Mouse (Mus musculus): Measurements from ENCODE around the gene Atg9b.

Gene Atg9b

DNA sequence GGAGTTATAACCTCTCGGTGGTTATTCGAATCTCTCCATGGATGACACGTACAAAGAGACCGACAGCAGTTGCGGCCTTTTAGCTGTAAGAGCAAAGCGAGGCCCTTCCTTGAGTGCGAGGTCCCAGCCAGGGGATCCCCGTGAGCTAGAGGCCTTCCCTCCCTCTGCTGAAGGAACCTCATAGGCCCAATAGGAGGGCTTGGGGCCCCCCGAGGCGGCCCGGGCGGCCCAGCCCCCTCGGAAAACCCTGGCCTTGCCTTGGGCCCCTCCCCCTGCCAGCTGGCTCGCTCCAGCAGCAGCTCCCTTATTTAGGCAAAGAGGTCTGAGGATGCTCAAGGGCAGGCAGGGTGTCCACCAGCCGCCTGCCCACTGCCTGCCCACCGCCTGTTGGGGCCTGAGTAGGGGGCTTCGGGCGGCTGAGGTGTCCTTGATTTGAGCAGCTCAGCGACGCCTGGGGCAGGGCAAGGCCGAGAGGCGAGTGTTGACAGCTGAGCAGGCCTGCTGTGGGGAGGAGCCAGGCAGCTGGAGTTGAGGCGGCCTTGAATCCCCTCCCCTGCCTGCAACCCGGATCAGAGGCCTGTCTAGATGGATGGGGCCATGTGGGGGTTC, 39.6 kb downstream of the Atg9b start:
- POLR2A ChIA-PET: interaction anchor here in 3 of 4 experiments (0.6 to 3.8 kb wide), 30 partner anchors 8 to 1172 kb away, joined by 3 to 21 read pairs (median 3); partner anchors contain the start of genes Abcb8 (in 1 of the 3), Atg9b (in 1 of the 3), Cdk5 (in 1 of the 3) and Nos3 (in 1 of the 3)
- CTCF ChIA-PET: interaction anchor here (0.5 to 3.0 kb wide), 23 partner anchors 9 to 1127 kb away, joined by 3 to 15 read pairs (median 4); partner anchors contain the start of gene Abcb8 (in 1 of the 4)

DNA sequence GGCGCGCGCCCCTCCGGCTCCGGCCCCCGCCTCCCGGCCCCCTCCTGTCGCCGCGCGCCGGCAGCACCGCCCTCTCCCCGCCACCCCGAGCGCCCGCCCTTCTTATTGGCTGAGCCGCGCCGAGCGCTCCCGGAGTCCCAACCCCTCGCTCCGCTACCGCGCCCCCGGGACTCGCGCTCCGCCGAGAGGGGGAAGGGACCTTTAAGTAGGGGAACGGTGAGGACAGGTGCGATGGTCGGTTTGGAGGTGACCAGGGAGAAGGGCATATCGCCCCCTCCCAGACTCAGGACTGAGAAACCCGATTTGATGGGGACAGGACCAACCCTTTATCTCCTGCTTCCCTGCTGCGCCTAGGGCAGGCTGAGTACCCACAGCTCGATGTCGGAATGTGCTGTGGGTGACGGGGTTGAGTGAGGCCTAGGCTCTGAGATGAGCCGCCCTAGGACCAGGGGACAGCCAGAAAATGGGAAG, 40.2 kb downstream of the Atg9b start:
- ChIA-PET POLR2A (interaction anchor here in 3 of 4 experiments (0.6 to 3.8 kb wide), 27 partner anchors 7 to 656 kb away, joined by 3 to 21 read pairs (median 3); partner anchors contain the start of genes Atg9b (in 1 of the 3), Cdk5 (in 1 of the 3), Nos3 (in 1 of the 3) and Slc4a2 (in 1 of the 3)), CTCF (interaction anchor here (0.6 to 3.0 kb wide), 21 partner anchors 9 to 659 kb away, joined by 3 to 15 read pairs (median 4); partner anchors contain the start of gene Abcb8 (in 2 of the 4))

DNA sequence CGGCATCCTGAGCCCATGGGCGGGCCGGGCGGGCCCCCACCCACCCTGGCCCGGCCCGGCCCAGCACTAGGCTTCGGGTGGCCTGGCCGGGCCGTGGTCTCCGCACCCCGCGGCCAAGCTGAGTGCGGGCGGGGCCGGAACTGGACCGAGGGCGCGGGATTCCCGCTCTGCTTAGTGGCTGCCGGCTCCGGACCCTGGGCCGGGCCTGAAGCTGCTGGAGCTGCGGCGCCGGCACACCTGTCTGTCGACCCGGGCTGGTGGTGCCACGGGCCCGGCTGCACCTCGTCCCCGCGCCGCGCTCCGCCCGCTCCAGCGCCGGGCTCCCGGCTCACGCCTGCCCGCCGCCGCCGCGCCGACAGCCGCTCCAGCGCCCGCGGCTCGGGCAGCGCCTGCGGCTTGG, 40.7 kb downstream of the Atg9b start, which contains the start of gene Kcnh2:
Gene Kcnh2 (minus strand): TSS at position 327 of the 400 bp plus-strand sequence.
- POLR2A ChIA-PET: interaction anchor here in 3 of 4 experiments (0.6 to 3.8 kb wide), 10 partner anchors 9 to 122 kb away, joined by 3 to 21 read pairs (median 4); partner anchors contain the start of genes Atg9b (in 1 of the 3), Cdk5 (in 1 of the 3), Nos3 (in 1 of the 3) and Slc4a2 (in 1 of the 3)

DNA sequence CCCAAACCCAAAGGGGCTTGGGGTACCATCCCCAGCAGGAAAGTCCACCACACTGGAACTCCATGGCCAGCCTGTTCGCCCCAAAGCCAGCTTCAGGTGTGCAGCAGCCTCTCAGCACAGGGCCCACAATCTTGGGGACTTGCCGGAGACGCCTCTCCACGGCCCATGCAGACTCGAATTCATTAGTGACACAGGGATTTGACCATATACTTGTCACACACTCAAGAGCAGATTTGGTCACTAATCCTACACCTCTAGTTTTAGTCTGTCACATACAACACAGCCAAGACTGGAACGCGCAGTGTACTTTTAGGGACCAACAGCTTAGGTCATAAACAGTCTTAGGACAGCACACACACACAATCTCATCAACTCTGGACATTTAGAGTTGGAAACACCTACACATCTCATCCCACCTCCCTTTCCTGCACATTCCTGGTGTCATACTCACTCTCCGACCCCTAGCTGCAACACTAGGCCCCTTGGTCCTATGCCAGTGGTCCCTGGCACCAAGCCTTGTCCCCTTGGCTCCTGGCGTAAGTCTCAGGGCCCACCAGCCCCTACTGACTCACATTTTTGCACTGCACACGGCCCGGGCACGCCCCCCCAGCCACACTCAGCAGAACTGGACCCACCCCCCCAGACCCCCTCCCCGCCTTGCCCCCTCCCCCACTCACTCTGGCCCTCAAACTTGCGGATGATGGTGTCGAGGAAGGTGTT, 41.3 kb downstream of the Atg9b start:
- POLR2A ChIA-PET: interaction anchor here in 3 of 4 experiments (0.8 to 3.8 kb wide), 4 partner anchors 11 to 37 kb away, joined by 4 to 21 read pairs (median 8); no protein-coding TSS in a partner anchor
- CTCF ChIA-PET: interaction anchor here in 2 of 4 experiments (0.8 to 2.7 kb wide), 3 partner anchors 15 to 660 kb away, joined by 3 to 12 read pairs (median 3); no protein-coding TSS in a partner anchor

More for the DNA sequence above, 40.7 kb downstream of the Atg9b start, which contains the start of gene Kcnh2:
- CTCF ChIA-PET: interaction anchor here (0.6 to 3.0 kb wide), 12 partner anchors 14 to 659 kb away, joined by 3 to 15 read pairs (median 4); partner anchors contain the start of gene Abcb8 (in 2 of the 4)

DNA sequence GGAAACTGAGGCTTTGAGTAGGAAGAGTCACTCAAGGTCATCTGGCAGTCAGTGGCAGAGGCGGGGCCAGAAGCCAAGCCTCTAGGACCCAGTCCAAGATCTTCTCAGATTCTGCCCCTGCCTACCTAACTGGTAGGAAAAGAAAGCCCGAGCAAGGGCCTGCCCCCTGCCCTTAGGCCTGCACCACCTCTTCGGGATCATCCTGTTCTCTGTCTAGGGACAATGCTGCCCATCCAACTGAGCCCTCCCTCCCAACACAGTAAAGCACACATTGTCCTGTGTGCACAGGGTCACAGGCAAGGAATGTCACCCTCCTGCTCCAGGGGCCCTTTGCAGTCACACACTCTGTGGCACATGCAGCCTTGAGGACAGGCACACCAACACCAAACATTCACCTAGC, 41.9 kb downstream of the Atg9b start:
- POLR2A ChIA-PET: interaction anchor here in 2 of 4 experiments (2.0 to 3.8 kb wide), 3 partner anchors 10 to 38 kb away, joined by 4 to 21 read pairs (median 11); no protein-coding TSS in a partner anchor
- CTCF ChIA-PET: interaction anchor here in 2 of 4 experiments (0.8 to 3.9 kb wide), 3 partner anchors 8 to 44 kb away, joined by 3 to 24 read pairs (median 12); no protein-coding TSS in a partner anchor

DNA sequence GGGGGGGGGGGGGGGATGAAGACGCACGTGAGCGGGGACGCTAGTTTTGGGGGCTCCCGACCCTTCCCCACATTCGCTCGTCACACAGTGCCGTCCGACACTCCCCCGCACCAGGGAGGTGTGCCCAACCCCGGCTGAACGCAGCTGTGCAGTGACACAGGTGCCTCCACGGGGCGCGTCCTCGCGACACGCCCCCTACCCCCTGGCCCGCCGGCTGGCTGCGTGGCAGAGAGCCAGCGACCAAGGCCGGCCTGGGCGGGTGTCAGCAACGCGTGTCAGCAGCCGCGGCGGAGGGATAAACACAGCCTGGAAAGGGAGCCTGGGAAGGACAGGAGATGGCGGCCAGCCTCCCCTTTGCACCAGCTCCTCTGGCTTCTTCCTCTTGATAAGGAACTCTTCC, 43.4 kb downstream of the Atg9b start:
- ChIA-PET CTCF (interaction anchor here in 3 of 4 experiments (0.5 to 3.9 kb wide), 12 partner anchors 9 to 274 kb away, joined by 3 to 24 read pairs (median 4); no protein-coding TSS in a partner anchor), POLR2A (interaction anchor here in 2 of 4 experiments (0.7 to 3.0 kb wide), 11 partner anchors 9 to 192 kb away, joined by 3 to 13 read pairs (median 4); partner anchors contain the start of genes Asb10 (in 1 of the 2) and Tmub1 (in 1 of the 2))

DNA sequence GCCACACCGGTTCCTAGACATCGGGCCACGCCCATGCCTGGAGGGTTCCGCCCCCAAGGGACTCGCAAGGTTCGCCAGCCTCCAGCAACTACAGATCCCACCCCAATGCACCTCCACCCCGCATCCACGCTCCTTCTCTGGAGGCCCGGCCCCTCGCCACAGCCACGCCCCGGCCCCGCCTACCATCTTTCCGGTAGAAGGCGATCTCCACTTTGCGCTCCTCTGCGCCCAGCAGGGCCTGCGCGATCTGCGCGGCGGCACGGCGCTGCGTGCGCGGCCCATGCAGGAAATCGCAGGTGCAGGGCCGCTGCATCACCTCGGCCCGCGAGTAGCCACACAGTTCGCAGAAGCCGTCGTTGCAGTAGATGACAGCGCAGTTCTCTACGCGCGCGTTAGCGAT, 43.8 kb downstream of the Atg9b start:
- POLR2A ChIA-PET: interaction anchor here in 2 of 4 experiments (0.8 to 3.0 kb wide), 12 partner anchors 9 to 192 kb away, joined by 3 to 13 read pairs (median 5); partner anchors contain the start of gene Asb10 (in 1 of the 2)
- CTCF ChIA-PET: interaction anchor here in 3 of 4 experiments (0.5 to 3.9 kb wide), 15 partner anchors 9 to 274 kb away, joined by 3 to 24 read pairs (median 4); no protein-coding TSS in a partner anchor

DNA sequence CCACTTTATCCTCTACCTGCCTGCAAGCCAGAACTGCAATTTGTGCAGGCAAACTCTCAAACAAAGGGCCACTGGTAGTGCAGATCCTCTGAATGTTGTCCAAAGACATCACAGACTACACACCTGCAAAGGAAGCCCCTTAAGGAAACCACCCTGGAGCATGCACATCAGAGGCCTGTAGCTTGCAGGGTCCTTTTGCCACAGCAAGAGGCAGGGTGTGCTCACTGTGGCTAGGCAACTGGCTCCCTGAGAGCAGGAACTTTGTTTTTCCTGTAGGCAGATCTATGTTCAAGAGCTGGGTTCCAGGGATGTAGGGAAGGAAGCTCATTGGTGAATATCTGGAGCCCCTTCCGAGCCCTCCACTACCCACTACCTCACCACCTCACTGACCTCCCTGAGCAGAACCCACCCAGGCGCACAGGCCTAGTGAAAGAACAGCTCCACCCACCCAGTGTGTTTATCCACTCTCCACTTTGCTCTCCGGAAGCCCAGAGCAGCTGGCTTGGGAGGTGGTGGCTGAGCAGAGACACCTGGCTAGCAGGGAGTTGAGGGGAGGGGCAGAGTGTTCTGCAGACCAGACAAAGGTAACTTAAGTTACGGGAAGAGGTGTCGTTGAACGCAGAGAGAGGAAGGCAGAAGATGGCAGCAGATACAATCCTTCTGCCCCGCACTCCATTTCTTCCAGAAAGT, 44.6 kb downstream of the Atg9b start:
- ChIA-PET POLR2A (interaction anchor here in 3 of 4 experiments (0.6 to 3.0 kb wide), 23 partner anchors 9 to 495 kb away, joined by 3 to 13 read pairs (median 4); partner anchors contain the start of genes Abcb8 (in 1 of the 3), Agap3 (in 1 of the 3) and Rheb (in 1 of the 3)), CTCF (interaction anchor here (0.6 to 3.9 kb wide), 15 partner anchors 10 to 139 kb away, joined by 3 to 24 read pairs (median 4); partner anchors contain the start of gene Abcb8 (in 1 of the 4))

DNA sequence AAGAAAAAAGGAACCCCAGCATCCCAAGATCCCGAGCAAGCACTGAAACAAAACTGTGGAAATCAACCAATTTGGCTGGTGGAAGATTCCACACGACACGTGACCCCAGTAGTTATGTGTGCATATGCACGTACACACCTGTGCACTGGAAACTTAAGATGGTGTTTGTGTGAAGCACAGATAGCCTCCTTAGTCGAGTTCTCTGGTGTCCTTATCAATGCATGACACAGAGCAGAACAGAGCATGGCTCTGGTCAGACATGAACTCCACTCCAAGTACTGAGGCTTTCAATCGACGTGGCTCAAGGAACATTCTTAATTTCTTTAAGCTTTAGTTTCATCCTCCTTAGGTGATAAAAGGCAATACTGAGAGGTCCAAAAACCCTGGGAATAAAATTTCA, 45.6 kb downstream of the Atg9b start:
- CTCF ChIA-PET: interaction anchor here in 3 of 4 experiments (1.5 to 3.9 kb wide), 4 partner anchors 11 to 37 kb away, joined by 4 to 24 read pairs (median 5); no protein-coding TSS in a partner anchor
- POLR2A ChIA-PET: interaction anchor here in 2 of 4 experiments (1.2 to 3.0 kb wide), 8 partner anchors 9 to 127 kb away, joined by 3 to 13 read pairs (median 4); no protein-coding TSS in a partner anchor

DNA sequence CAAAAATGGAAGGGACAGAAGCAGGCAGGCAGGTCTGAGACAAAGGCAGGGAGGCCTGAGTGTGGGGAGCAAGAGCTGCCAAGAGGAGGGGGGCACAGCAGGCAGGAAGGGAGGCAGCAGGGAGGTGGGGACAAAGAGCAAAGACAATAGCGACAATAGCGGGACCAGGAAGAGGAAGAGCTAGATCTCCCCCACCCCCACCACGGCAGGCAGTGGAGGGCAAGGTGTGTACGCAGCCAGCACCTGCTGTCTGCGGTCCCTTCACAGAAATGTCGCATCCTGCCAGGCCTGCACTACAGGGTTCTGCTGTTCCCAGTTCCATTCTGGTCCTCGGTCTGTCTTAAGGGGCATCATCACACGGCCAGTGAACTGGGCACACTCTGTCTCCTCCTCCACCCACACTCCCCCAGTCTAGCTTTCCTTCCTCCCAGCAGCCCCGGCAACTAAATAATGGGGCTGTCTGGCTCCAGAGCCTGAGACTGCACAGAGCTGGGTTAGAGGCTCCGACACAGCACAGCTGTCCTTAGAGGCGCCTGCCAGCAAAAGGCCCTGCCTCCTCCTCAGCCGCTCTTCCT, 47.4 kb downstream of the Atg9b start:
- POLR2A ChIA-PET: interaction anchor here in 2 of 4 experiments (0.6 to 2.3 kb wide), 7 partner anchors 8 to 49 kb away, joined by 3 to 12 read pairs (median 5); partner anchors contain the start of gene Abcb8 (in 1 of the 2)
- CTCF ChIA-PET: interaction anchor here in 3 of 4 experiments (0.8 to 1.7 kb wide), 5 partner anchors 9 to 50 kb away, joined by 3 to 8 read pairs (median 5); no protein-coding TSS in a partner anchor

DNA sequence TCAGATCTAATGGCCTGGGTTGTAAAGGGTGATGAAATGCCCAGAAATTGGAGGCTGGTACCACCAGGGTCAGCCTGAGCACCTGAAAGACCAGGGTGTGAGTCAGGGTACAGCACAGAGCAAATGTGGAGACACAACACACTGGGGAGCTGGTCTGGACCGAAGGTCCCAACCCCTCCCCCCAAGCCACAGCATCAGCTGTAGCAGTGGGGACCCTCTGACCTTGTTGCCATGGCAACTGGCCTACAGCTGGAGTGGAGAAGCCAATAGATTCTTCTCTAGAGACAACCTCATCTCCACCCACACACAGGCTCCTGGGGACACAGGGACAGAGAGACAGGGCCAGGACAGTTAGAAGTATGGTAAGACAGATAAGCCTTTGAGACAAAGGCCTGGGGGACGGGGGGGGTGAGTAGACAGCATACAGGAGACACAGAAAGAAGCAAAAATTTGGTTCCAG, 47.9 kb downstream of the Atg9b start:
- ChIA-PET CTCF (interaction anchor here in 3 of 4 experiments (0.6 to 1.7 kb wide), 5 partner anchors 8 to 178 kb away, joined by 3 to 8 read pairs (median 5); no protein-coding TSS in a partner anchor), POLR2A (interaction anchor here in 3 of 4 experiments (0.6 to 2.3 kb wide), 10 partner anchors 8 to 259 kb away, joined by 3 to 12 read pairs (median 4); partner anchors contain the start of gene Abcb8 (in 1 of the 3))

DNA sequence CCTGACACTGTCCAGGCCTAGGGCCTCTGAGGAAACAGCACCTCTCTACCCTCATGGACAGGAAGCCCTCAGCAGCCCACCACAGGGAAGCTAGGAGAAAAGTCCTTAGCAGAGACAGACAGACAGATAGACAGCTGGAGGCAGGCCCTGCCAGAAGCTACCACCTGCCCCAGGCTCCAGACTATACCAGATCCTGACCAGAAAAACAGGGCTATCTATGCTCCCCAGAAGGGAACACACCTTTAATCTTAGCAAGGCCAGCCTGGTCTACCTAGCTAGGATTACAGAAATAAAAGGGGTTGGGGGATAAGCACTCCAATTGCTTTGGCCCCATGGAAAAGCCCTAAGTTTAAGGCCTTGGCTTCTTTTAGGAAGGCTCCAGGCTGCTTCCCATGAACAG, 48.6 kb downstream of the Atg9b start:
- ChIA-PET POLR2A (interaction anchor here in 3 of 4 experiments (0.8 to 2.3 kb wide), 5 partner anchors 8 to 260 kb away, joined by 3 to 12 read pairs (median 3); no protein-coding TSS in a partner anchor), CTCF (interaction anchor here in 3 of 4 experiments (0.6 to 1.7 kb wide), 5 partner anchors 8 to 179 kb away, joined by 3 to 7 read pairs (median 5); no protein-coding TSS in a partner anchor)

DNA sequence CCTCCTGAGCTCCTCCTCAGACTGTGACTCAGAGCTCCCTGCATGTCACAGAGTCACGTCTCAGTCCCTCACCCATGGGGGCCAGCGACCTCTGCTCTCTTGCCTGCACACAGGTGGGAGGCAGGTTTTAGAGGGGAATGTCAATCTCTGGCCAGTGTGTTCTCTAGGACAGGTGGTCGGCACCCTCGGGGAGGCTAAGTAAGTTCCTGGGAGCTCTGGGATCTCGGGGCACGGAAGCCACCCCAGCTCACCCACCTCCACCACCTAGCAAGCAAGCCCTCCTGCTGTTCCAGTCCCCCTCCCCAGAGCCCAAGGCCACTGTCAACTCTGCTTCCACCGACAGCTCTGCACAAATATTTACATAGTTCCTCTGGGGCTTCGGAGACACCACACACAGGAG, 49.0 kb downstream of the Atg9b start:
- CTCF ChIA-PET: interaction anchor here in 2 of 4 experiments (0.6 to 1.7 kb wide), 6 partner anchors 14 to 168 kb away, joined by 3 to 5 read pairs (median 4); no protein-coding TSS in a partner anchor
- POLR2A ChIA-PET: interaction anchor here in 3 of 4 experiments (0.8 to 1.5 kb wide), 4 partner anchors 23 to 260 kb away, joined by 3 to 4 read pairs (median 3); no protein-coding TSS in a partner anchor

DNA sequence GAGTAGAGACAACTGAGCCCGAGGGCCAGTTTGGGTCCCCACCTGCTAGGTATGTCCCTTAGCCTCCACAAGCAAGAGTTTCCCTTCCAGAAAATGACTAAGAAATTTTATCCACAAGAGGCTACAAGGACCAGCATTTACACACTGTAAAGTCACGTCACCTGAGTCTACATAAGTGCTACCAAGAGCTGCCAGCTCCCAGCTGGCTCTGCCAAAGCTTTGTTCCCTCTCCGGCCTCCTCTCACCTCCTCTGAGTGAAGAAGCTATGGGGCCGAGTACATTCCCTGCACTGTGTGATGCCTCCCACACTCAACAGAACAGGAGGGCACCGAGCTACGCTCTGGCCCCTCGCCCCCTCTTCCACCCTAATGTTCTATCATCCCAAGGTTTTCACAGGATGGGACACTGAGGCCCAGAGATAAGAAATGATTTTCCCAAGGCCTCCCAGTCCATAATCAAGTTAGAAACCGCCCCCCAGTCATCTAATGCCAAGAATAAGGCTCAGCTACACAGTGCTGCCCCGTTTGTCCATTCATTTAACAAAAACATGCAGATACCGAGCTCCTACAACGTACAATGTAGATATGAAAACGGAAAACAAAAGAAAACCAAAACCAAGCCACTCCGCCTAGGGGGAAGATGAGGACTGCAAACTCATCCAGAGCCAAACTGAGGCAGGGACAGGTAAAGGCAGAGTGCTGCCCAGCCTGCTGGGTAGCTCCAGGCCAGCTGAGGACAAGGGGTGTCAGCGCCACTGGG, 49.6 kb downstream of the Atg9b start:
- POLR2A ChIA-PET: interaction anchor here in 2 of 4 experiments (0.6 to 1.5 kb wide), 2 partner anchors 46 to 65 kb away, joined by 3 to 4 read pairs; no protein-coding TSS in a partner anchor
- CTCF ChIA-PET: interaction anchor here in 2 of 4 experiments (0.6 to 1.7 kb wide), 6 partner anchors 15 to 168 kb away, joined by 3 to 5 read pairs (median 4); no protein-coding TSS in a partner anchor

DNA sequence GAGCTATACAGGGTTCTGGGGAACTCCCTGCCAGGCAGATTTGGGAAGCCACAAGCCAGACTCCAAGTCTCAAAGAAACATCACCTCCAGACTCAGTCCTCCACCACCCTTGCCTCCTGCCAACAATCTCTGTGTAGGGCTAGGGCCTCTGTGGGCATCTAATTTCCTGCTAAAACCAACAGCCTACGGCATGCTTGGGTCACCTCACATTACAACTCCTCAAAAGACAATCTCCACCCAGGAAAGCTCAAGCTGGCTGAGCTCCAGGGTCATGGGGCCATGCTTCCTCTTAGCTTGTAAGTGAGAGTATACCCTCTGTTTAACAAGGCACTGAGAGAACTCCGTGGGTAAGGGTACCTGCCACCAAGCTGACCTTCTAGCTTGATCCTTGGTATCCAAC, 54.1 kb downstream of the Atg9b start:
- ChIA-PET CTCF (interaction anchor here (0.5 to 4.1 kb wide), 16 partner anchors 11 to 301 kb away, joined by 3 to 65 read pairs (median 4); partner anchors contain the start of genes Abcb8 (in 1 of the 4), Atg9b (in 1 of the 4), Cdk5 (in 1 of the 4) and Kcnh2 (in 1 of the 4)), POLR2A (interaction anchor here in 2 of 4 experiments (0.7 to 3.6 kb wide), 14 partner anchors 8 to 144 kb away, joined by 3 to 21 read pairs (median 4); partner anchors contain the start of genes Atg9b (in 1 of the 2) and Kcnh2 (in 1 of the 2))

Measured in embryonic stem cell, embryonic (primary cell).